Mouse (Mus musculus) CD4-positive, CD25-positive, alpha-beta regulatory T cell (primary cell): ENCODE results near the gene Ankrd23. TPM values are rescaled to one million over a fixed set of nuclear protein-coding genes. Genes with fewer than 3 reads are reported as not detected.

Experiments
- polyA plus RNA-seq: library from polyadenylated mRNA; unstranded; fragments of 100-300 nt; shearing (Covaris generic); gene quantifications from one replicate; pipeline ENCODE4 v1.2.1, GENCODE M21; 2017

Gene Ankrd23
- polyA plus RNA-seq = 35.1 TPM

DNA sequence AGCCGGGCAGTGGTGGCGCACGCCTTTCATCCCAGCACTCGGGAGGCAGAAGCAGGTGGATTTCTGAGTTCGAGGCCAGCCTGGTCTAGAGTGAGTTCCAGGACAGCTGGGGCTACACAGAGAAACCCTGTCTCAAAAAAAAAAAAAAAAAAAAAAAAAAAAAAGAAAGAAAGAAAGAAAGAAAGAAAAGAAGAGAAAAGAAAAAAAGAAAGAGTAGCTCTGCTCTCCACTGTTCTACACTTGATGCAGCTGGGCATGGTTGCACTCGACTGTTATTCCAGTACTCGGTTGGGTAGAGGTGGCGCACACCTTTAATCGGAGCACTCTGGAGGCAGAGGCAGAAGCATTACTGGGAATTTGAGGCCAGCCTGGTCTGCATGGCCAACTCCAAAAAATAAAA lies at the start of gene Ankrd23:
Gene Ankrd23 (minus strand): TSS at position 101 of the 400 bp plus-strand sequence.

DNA sequence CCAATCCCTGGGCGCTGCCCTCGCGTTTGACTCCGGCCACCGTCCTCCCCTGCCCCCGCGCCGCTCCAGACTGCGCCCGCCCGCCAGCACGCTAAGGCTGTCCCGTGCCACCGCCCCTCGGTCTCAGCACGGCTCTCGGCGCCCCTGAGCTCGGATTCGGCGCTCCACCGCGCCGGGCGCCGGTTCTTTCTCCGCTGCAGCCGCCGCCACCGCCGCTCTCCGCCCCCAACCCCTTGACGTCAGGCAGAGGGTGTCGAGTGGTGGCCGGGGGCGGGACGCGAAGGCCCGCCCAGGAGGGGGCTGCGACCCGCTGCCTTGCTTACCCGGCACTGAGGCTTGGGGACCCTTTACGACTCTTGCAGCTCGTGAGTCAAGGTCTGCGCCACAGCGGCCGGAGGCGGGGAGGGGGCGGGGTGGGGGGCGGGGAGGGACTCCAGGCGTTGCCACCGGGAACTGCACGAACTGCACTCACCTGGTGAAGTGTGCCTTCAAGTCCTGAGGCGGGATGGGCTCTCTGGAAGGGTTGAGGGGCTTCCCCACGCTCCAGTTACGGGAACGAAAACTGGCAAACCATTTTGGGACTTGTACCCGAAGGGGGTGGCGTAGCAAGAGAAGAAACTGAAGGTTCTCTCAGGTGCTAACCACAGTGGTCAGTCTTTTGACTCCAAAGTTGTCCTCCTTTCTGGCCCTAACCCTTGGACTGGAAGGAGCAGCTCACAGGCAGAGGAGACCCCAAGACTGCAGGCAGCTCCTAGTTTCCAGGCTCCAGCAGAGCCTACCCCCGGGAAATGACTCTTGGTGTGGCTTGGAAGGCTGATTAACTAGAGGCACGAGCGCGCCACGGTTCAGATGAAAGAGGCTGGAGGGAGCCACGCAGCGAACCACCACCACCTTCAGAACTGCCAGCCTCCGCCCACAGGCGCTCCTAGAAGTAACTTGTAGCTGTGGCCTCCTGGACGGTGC lies 21.6 kb upstream of the Ankrd23 start, which contains the start of gene Sema4c:
Gene Sema4c (minus strand): TSS at position 319 of the 963 bp plus-strand sequence.

DNA sequence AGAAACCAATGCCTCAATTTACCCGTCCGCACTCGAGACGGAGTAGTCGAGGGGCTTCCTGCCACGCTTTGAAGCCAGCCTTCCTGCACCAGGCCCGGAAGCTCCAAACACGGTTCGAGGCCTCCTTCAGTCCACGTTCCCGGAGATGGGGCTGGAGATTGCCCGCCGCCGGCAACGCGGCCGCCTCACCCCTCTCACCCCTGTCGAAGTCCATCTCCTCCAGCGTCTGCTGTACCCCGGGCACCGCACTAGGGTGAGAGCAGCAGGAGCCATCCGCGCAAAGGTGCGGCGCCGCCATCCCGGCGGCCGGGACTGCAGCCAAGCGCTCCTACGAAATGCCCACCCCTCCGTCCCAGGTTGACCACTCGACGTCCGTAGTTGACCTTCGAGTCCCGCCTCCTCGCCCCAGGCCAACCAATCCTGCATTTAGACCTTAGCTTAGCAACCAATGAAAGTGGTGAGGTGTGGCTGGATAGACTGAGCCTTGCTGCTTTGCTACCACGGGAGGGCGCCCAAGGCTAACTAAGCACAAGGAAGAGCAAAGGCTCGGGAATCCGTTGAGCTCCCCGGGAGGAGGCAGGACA lies 10.3 kb upstream of the Ankrd23 start, which contains the start of gene Ankrd39:
Gene Ankrd39 (minus strand): TSS at position 558 of the 584 bp plus-strand sequence.

DNA sequence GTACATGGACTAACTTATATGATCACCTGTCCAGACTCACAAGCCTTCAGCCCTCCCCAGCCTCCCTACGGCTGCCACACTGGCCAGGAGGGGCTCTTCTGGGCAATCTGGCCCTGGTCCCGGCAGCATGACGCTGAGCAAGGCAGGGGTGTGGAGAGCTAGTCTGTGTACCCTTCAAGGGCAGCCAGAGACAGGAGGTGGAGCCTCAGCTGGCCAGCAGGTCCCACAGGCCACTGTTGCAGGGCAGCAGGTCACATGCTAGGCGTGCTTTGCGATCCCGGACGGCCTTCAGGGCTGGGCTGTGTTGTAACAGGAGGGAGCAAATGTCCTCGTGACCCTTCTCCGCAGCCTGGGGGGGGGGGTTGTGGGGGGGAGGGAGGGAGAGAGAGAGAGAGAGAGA lies 2.5 kb upstream of the Ankrd23 start, which contains the start of gene Gm42417:
Gene Gm42417 (minus strand): TSS at position 244 of the 400 bp plus-strand sequence.

DNA sequence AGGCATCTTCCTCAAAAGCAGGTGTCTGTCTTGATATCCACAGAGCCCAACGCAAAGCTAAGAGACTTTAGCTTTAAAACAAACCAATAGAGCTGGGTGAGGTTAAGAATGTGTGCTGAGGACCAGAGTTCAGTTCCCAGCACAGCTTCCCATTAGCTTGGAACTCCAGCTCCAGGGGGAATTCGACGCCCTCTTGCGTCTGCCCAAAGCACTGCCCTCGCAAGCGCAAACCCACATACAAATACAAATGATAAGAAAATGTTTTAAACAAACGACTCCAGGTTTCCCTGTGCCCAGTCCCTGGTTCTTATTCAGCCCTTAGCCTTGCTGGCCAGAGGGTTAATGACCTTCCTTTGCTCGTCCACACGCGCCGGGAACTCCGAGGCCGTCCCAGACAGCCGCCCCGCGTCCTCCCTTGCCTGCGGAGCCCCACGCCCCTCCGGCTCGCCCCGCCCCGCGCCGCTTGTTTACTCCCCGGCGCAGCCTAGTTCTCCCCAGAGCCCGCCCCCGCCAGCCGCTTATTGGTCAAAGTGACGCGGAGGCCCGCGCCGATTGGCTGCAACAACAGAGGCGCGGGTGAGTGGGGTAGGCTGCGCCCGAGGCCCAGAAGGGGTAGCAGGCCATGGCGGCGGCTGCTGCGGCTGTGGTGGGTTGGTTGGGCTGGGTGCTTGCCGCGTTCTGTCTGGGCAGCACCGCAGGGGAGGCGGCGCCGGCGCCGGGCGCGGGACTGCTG lies 25.2 kb downstream of the Ankrd23 start, which contains the start of gene Cnnm3:
Gene Cnnm3 (plus strand): TSS at position 579 of the 733 bp plus-strand sequence.

Other genes starting within 250 kb of the Ankrd23 start
- 116 TPM for gene Arid5a, start 229.2 kb downstream of the Ankrd23 start, polyA plus RNA-seq
- 64.5 TPM for gene Kansl3, start 167.7 kb downstream of the Ankrd23 start, polyA plus RNA-seq
- 1.3 TPM for gene Fer1l5, start 164.6 kb downstream of the Ankrd23 start, polyA plus RNA-seq
- 24.1 TPM for gene Lman2l, start 91.6 kb downstream of the Ankrd23 start, polyA plus RNA-seq
- gene Cnnm4, start 65.3 kb downstream of the Ankrd23 start, polyA plus RNA-seq = 2.1 TPM
- 39.8 TPM for gene Cnnm3, start 25.0 kb downstream of the Ankrd23 start, polyA plus RNA-seq
- gene Gm42417, start 2.5 kb upstream of the Ankrd23 start, polyA plus RNA-seq = 1.2 TPM
- gene Ankrd39, start 10.6 kb upstream of the Ankrd23 start, polyA plus RNA-seq = 40.6 TPM
- 0.39 TPM for gene Sema4c, start 21.5 kb upstream of the Ankrd23 start, polyA plus RNA-seq
- gene Fam178b, start 146.3 kb upstream of the Ankrd23 start, polyA plus RNA-seq = not detected
- 473 TPM for gene Cox5b, start 154.6 kb upstream of the Ankrd23 start, polyA plus RNA-seq
- gene 4933424G06Rik, start 173.3 kb upstream of the Ankrd23 start, polyA plus RNA-seq = not detected
- 66.2 TPM for gene Actr1b, start 177.5 kb upstream of the Ankrd23 start, polyA plus RNA-seq
- gene Zap70, start 224.9 kb upstream of the Ankrd23 start, polyA plus RNA-seq = 213 TPM